Mouse (Mus musculus) kidney, postnatal 0 days (tissue): Measurements from ENCODE around the gene Ipo13. TPM values are rescaled to one million over a fixed set of nuclear protein-coding genes. Genes with fewer than 3 reads are reported as not detected.

Experiments
- ATAC-seq: fragments of 200-750 bp; cut with Nextera tagmentation; replicated peaks from 2 replicates; pipeline ENCODE4 v1.8.0; 2017; ENCODE audit warnings: low read depth, moderate number of reproducible peaks, moderate TSS enrichment, moderate library complexity; ENCODE audit not compliant: low FRiP score
- DNase-seq: peaks from one replicate; pipeline ENCODE4 v3.0.0-alpha.2; 2016; ENCODE audit warnings: low spot score
- H3K27ac ChIP-seq: fragments of 300-500 bp; sonication (generic); 2 replicates; pipeline ENCODE4 v1.5.1; 2014; ENCODE audit warnings: mild to moderate bottlenecking
- H3K27me3 ChIP-seq: fragments of 300-500 bp; sonication (generic); 2 replicates; pipeline ENCODE4 v1.6.1; 2014; ENCODE audit warnings: low read length, mixed read lengths; ENCODE audit not compliant: insufficient read depth
- H3K36me3 ChIP-seq: fragments of 300-500 bp; sonication (generic); 2 replicates; pipeline ENCODE4 v1.6.1; 2014; ENCODE audit warnings: low read length, mixed read lengths; ENCODE audit not compliant: insufficient read depth
- H3K4me1 ChIP-seq: fragments of 300-500 bp; sonication (generic); replicated peaks from 2 replicates; pipeline ENCODE4 v1.6.1; 2014; ENCODE audit warnings: antibody characterized with exemption, low read length, mixed read lengths; ENCODE audit not compliant: insufficient read depth
- H3K4me2 ChIP-seq: fragments of 300-500 bp; sonication (generic); 2 replicates; pipeline ENCODE4 v1.6.1; 2014; ENCODE audit warnings: mild to moderate bottlenecking, low read length, moderate library complexity, mixed read lengths
- H3K4me3 ChIP-seq: fragments of 300-500 bp; sonication (generic); replicated peaks from 2 replicates; pipeline ENCODE4 v1.5.1; 2014; ENCODE audit warnings: low read depth, low read length
- H3K9ac ChIP-seq: fragments of 300-500 bp; sonication (generic); 2 replicates; pipeline ENCODE4 v1.6.1; 2014; ENCODE audit warnings: low read depth, low read length
- H3K9me3 ChIP-seq: fragments of 300-500 bp; sonication (generic); replicated peaks from 2 replicates; pipeline ENCODE4 v1.6.1; 2016; ENCODE audit warnings: low read length, inconsistent platforms, mixed read lengths
- CTCF ChIP-seq: IDR thresholded peaks from 2 replicates; pipeline ENCODE4 v1.5.1; 2016; ENCODE audit warnings: antibody characterized with exemption, low read depth, mild to moderate bottlenecking, moderate library complexity
- WGBS: fragments of 180-500 bp; shearing (Covaris S2); extraction: QIAGEN DNeasy Blood & Tissue Kit; methylation state at CpG from one replicate; pipeline ENCODE4 v1.1.7; 2014; 5-methylcytosine and 5-hydroxymethylcytosine counted together
- polyA plus RNA-seq: library from polyadenylated mRNA; unstranded; fragments of >200 nt; fragmentation: Nextera tagmentation; extraction: Ambion mirVana; gene quantifications from 2 replicates; pipeline ENCODE4 v1.2.1, GENCODE M21; 2015

Gene Ipo13
- polyA plus RNA-seq, 1 experiment from 2014 or later: 27.9 TPM

DNA sequence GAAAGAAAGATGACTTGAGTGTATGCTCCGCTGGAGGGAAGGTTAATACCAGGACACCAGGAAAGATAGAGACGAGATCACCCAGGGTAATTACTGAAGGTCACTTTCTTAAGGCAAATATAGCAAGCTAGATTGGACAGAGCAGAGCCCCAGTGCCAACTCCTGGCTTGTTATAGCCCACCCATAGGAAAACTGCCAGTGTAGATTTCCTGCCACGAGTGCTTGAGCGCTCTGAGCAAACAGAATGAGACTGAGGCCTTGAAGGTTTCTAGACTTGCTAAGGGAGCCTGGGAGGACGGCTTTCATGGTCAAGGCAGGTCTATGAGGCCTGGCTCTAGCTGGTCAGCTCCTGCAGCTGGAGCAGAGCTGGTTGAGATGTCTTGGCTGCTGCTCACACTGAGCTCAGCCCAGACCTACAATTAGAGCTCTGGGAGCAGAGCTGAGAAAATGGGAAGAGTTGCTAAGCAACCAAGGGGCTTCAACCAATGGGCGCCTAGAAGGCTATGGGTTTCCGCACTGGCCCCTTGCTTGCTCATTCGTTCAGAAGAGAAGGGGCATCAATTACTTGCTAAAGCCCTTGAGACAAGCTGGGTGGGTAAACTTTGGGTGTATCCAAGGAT is 5.9 kb downstream of the Ipo13 start:
- H3K27me3 ChIP-seq: no peaks in the 10 kb centered on the region
- WGBS: 68% methylated on average over 8 of the region's 8 CpGs
- no peak overlapping the region for H3K4me2 ChIP-seq
- no peak overlapping the region for H3K9ac ChIP-seq
- ATAC-seq (no peak), DNase-seq (no peak)
- no peak overlapping the region for H3K4me3 ChIP-seq
- H3K4me1 ChIP-seq: peaks cover 12% of the 10 kb centered on the region
- TF ChIP-seq CTCF: no peak
- H3K27ac ChIP-seq: no peak overlapping the region
- H3K36me3 ChIP-seq: peaks cover 24% of the 10 kb centered on the region
- H3K9me3 ChIP-seq: no peaks in the 10 kb centered on the region

DNA sequence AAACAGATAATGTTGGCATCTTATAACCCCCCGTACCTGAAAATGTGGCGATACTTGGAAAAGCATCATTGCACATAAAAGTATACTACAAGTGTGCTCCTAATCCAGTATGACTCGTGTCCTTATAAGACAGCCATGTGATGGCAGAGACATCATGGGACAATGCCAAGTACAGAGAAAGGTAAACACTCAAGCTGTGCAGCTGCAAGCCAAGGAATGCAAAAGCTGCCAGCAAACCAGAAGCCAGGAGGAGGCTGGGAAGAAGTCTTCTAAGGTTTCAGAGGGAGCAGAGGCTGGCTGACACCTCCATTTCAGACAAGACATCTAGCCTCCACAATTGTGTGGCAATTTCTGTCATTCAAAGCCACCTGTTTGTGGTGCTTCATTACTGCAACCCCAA is 8.6 kb downstream of the Ipo13 start:
- no peaks in the 10 kb centered on the region for H3K4me1 ChIP-seq
- H3K27ac ChIP-seq: no peak overlapping the region
- ATAC-seq: no peak
- no peak overlapping the region for H3K9ac ChIP-seq
- TF ChIP-seq CTCF: no peak
- no peak overlapping the region for H3K4me2 ChIP-seq
- no peak overlapping the region for H3K4me3 ChIP-seq
- H3K27me3 ChIP-seq: no peaks in the 10 kb centered on the region
- no peak for DNase-seq
- WGBS: 80% methylated on average over 3 of the region's 3 CpGs
- peaks cover 38% of the 10 kb centered on the region for H3K36me3 ChIP-seq
- H3K9me3 ChIP-seq: no peaks in the 10 kb centered on the region

DNA sequence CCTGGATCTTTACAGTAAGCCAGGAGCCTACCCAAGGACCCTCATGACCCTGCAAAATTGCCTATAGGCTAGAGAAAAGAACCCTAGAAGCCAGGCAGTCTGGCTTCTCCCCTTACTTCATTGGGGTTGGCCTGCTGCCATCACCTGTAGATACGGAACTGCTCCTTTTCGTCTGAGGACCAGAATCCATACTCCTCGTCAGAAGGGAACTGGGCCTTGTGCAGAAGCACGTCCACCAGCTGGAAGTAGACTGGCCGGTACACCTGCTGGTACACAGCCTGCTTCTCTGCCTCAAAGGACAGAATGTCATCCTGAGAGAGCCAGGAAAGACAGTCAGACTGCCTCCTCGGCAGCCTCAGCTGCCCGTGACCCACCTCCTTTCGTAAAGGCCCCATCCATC is 10.0 kb downstream of the Ipo13 start:
- Histone ChIP-seq H3K4me2 (no peak overlapping the region), H3K4me1 (no peaks in the 10 kb centered on the region), H3K9ac (no peak overlapping the region), H3K27me3 (no peaks in the 10 kb centered on the region), H3K4me3 (no peak overlapping the region), H3K36me3 (peaks cover 50% of the 10 kb centered on the region), H3K9me3 (no peaks in the 10 kb centered on the region), H3K27ac (no peak overlapping the region)
- DNase-seq: no peak
- 87% methylated on average over 8 of the region's 8 CpGs for WGBS
- TF ChIP-seq CTCF: no peak
- ATAC-seq: no peak

DNA sequence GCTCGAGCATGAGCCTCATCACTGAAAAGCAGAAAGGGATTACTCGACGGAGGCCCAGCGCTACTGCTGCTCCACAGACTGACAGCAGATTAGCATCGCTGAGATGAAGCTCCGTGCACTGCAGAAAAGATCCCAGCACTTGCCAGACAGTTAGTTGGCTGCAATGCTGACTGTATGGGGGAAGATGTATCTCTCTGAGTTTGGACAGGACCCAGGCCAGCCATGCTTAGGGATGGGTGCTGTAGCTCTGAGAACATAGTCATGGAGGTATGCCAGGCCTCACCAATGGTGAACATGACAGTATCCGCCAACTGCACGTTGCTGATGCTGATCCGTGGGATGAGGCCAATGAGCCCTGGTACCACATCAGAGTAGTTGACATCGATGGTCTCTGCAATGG is 10.7 kb downstream of the Ipo13 start:
- Histone ChIP-seq H3K9ac (no peak overlapping the region), H3K4me2 (no peak overlapping the region), H3K4me1 (no peaks in the 10 kb centered on the region), H3K27ac (no peak overlapping the region), H3K27me3 (no peaks in the 10 kb centered on the region), H3K36me3 (peaks cover 54% of the 10 kb centered on the region), H3K9me3 (no peaks in the 10 kb centered on the region), H3K4me3 (no peak overlapping the region)
- DNase-seq (no peak), ATAC-seq (no peak)
- TF ChIP-seq CTCF: no peak
- WGBS: 91% methylated on average over 10 of the region's 10 CpGs

DNA sequence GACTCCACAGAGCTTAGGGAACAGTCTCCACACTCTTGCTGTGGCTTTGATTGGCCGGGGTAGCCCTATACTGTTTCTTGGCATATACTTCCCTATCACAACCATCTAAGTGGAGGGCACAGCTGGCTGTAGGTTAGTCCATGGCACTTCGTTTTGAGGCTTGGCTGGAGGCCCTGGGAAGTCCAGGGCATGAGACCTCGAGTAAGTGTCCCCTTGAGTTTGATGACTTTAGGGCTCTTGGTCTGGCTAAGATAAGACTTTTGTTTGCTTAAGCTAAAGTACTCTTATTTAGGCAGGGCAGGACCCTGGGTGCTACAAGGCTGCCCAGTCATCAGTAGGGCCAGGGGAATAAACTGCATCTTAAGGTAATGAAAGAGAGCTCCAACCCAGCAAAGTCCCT is 16.7 kb downstream of the Ipo13 start:
- ATAC-seq (no peak), DNase-seq (no peak)
- Histone ChIP-seq H3K4me3 (no peak overlapping the region), H3K27me3 (no peaks in the 10 kb centered on the region), H3K27ac (no peak overlapping the region), H3K4me2 (no peak overlapping the region), H3K4me1 (no peaks in the 10 kb centered on the region), H3K36me3 (peaks cover 49% of the 10 kb centered on the region), H3K9me3 (no peaks in the 10 kb centered on the region), H3K9ac (no peak overlapping the region)
- 82% methylated on average over 3 of the region's 3 CpGs for WGBS
- no peak for TF ChIP-seq CTCF

DNA sequence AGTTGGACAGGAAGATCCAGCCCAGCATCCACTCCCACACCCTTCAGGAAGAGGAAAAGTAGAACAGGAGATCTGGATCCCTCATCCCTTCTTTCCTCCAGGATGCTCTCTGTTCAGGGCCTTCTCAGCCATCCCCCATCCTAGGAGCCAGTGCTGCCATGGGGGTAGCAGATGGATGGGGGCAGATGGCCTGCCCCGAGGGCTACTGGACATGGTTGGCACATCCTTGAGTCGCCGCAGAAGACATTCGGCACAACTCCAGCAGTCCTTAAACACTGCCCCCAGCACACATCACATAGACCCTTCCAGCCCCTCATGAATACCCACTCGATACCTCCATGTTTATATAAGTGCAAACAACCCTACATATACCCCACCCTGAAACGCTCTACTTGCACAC is 18.8 kb downstream of the Ipo13 start:
- WGBS: 96% methylated on average over 6 of the region's 6 CpGs
- Histone ChIP-seq H3K9me3 (no peaks in the 10 kb centered on the region), H3K4me2 (no peak overlapping the region), H3K9ac (no peak overlapping the region), H3K4me3 (no peak overlapping the region), H3K4me1 (peaks cover 8% of the 10 kb centered on the region), H3K27me3 (no peaks in the 10 kb centered on the region), H3K27ac (no peak overlapping the region), H3K36me3 (peaks cover 33% of the 10 kb centered on the region)
- TF ChIP-seq CTCF: no peak
- DNase-seq: no peak
- no peak for ATAC-seq

DNA sequence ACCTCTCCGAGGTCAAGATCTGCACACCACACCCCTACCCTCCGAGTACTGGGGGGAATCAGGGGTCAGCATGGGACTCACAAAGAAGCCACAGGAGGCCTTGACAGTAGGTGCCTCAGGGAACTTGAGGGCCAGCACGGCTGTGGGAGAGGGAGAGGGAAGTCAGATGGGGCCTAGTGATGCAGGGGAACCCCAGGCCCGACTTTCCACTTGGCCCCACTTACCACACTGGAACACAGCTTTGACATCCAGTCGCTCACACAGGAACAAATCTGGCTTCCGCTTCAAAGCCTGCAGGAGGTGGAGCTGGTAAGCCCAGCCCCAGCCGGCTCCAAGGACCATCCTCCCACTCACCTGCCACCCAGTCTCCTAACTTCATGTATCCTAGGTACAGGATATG is 19.5 kb downstream of the Ipo13 start:
- Histone ChIP-seq H3K4me1 (peaks cover 11% of the 10 kb centered on the region), H3K36me3 (peaks cover 26% of the 10 kb centered on the region; the same call in 1 of the 2 replicates), H3K4me3 (no peak overlapping the region), H3K4me2 (no peak overlapping the region), H3K27ac (no peak overlapping the region), H3K27me3 (no peaks in the 10 kb centered on the region), H3K9me3 (no peaks in the 10 kb centered on the region), H3K9ac (no peak overlapping the region)
- DNase-seq: no peak
- 79% methylated on average over 7 of the region's 7 CpGs for WGBS
- ATAC-seq: no peak
- TF ChIP-seq CTCF: no peak
